Mouse (Mus musculus) neutrophil, adult 5-6 weeks (primary cell): ENCODE results near the gene Lnp1. TPM values are rescaled to one million over a fixed set of nuclear protein-coding genes. Genes with fewer than 3 reads are reported as not detected.

Experiments
- total RNA-seq: library from RNA; stranded (forward); fragments of 200-1000 nt; gene quantifications from 2 replicates; pipeline ENCODE4 v1.2.3, GENCODE M21; 2017

Gene Lnp1
- total RNA-seq, 1 experiment from 2014 or later, result not detected

Other genes starting within 250 kb of the Lnp1 start
- 30.0 and 34.6 TPM in 2 replicates for gene Tfg, start 210.6 kb downstream of the Lnp1 start, total RNA-seq
- gene Adgrg7, start 132.2 kb downstream of the Lnp1 start, total RNA-seq, result not detected in 2 replicates
- not detected in 2 replicates for gene Tmem45a, start 41.9 kb downstream of the Lnp1 start, total RNA-seq
- gene Tmem45a2, start 143.3 kb upstream of the Lnp1 start, total RNA-seq, result not detected in 2 replicates
- gene Tomm70a, start 193.6 kb upstream of the Lnp1 start, total RNA-seq, result 28.1 and 36.8 TPM in 2 replicates
- 11.8 and 17.1 TPM in 2 replicates for gene Nit2, start 239.3 kb upstream of the Lnp1 start, total RNA-seq